Mouse (Mus musculus) C2C12 (cell line): ENCODE measurements around the gene Masp2. TPM values are rescaled to one million over a fixed set of nuclear protein-coding genes. Genes with fewer than 3 reads are reported as not detected.

Experiments
- H3K27me3 ChIP-seq: one replicate; pipeline ENCODE4 v1.6.1; 2011; ENCODE audit not compliant: control insufficient read depth, insufficient read depth, insufficient read length
- H3K36me3 ChIP-seq: one replicate; pipeline ENCODE4 v1.6.1; 2011; ENCODE audit not compliant: control insufficient read depth, insufficient read depth
- H3K4me3 ChIP-seq: one replicate; pipeline ENCODE4 v1.5.1; 2011; ENCODE audit warnings: mild to moderate bottlenecking, control low read depth; ENCODE audit not compliant: poor library complexity, insufficient read depth, severe bottlenecking
- H3K79me2 ChIP-seq: one replicate; pipeline ENCODE4 v1.6.1; 2011; ENCODE audit not compliant: control insufficient read depth, insufficient read depth
- H3K79me3 ChIP-seq: one replicate; pipeline ENCODE4 v1.6.1; 2011; ENCODE audit warnings: low read depth, control low read depth
- H3ac ChIP-seq: one replicate; pipeline ENCODE3; 2011; ENCODE audit warnings: low read depth; ENCODE audit not compliant: control insufficient read depth, insufficient read length
- CEBPB ChIP-seq: IDR thresholded peaks from one replicate; pipeline ENCODE4 v1.6.1; 2011; ENCODE audit warnings: low read depth, mild to moderate bottlenecking, control low read depth, moderate library complexity
- CTCF ChIP-seq: IDR thresholded peaks from one replicate; pipeline ENCODE4 v1.5.1; 2011; ENCODE audit not compliant: control insufficient read depth, insufficient read depth, insufficient read length
- FOSL1 ChIP-seq: IDR thresholded peaks from one replicate; pipeline ENCODE4 v1.8.0; 2011; ENCODE audit warnings: mild to moderate bottlenecking, low read length; ENCODE audit not compliant: poor library complexity, insufficient read depth, severe bottlenecking
- MAX ChIP-seq: IDR thresholded peaks from one replicate; pipeline ENCODE4 v1.6.1; 2011; ENCODE audit warnings: mild to moderate bottlenecking, control low read depth
- MYOD1 ChIP-seq: IDR thresholded peaks from one replicate; pipeline ENCODE4 v1.6.1; 2011; ENCODE audit warnings: low read depth; ENCODE audit not compliant: control insufficient read depth, insufficient read length
- MYOG ChIP-seq: IDR thresholded peaks from one replicate; pipeline ENCODE4 v1.6.1; 2011; ENCODE audit not compliant: control insufficient read depth, insufficient read length; ENCODE audit errors: extremely low read depth
- USF1 ChIP-seq: IDR thresholded peaks from one replicate; pipeline ENCODE4 v1.6.1; 2011; ENCODE audit warnings: low read depth, mild to moderate bottlenecking, control low read depth, moderate library complexity
- long read RNA-seq, 2 experiments: library from polyadenylated mRNA; unstranded; transcript quantifications; one replicate each; pipeline ENCODE4 v2.0.0; 2019 to 2020
- polyA plus RNA-seq: library from polyadenylated mRNA; unstranded; fragments of >200 nt; fragmentation: generic; extraction: Trizol; gene quantifications from one replicate; pipeline ENCODE4 v1.2.1, GENCODE M21; 2012; ENCODE audit warnings: missing spikeins

The Masp2 gene
- 0.36 TPM for polyA plus RNA-seq
- long read RNA-seq, experiment 1, result 0 reads
- long read RNA-seq, experiment 2, result 0 reads

- Histone ChIP-seq H3ac (no peak within 1 kb of the TSS), H3K79me3 (no peaks in the 10 kb centered on the region), H3K79me2 (no peaks in the 10 kb centered on the region), H3K4me3 (no peak within 1 kb of the TSS), H3K27me3 (no peaks in the 10 kb centered on the region), H3K36me3 (peaks cover 16% of the 10 kb centered on the region)
- no peak for TF ChIP-seq USF1
- TF ChIP-seq CEBPB, result no peak
These were observed at the start of gene Masp2 for GRCm38 (mm10) chr4:148602357-148603120. Gene Masp2 (plus strand): TSS chr4:148602554.

DNA sequence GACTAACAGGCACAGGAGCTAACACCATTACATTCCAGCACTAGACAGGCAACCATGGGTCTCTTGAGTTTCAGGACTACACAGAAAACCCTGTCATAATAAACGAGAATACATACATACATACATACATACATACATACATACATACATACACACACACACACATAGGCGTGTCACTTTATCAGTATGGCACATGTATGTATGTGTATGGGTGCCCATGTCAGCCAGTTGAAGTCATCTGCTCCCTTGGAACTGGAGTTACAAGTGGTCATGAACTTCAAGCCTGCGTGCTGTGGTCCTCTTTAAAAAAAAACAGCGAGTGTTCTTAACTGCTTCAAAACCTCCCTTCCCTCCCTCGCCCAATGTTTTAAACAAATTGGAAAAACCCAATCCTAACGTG, 44.6 kb upstream of the Masp2 start:
- no peak for TF ChIP-seq MYOD1
- TF ChIP-seq CEBPB, result no peak
- TF ChIP-seq USF1, result no peak
- TF ChIP-seq CTCF, result no peak
- TF ChIP-seq MYOG, result no peak
- Histone ChIP-seq H3K79me2 (peaks cover 24% of the 10 kb centered on the region), H3K4me3 (peak overlapping the region; percentile 55), H3ac (no peak overlapping the region), H3K27me3 (no peaks in the 10 kb centered on the region), H3K36me3 (peaks cover 34% of the 10 kb centered on the region), H3K79me3 (peaks cover 8% of the 10 kb centered on the region)

DNA sequence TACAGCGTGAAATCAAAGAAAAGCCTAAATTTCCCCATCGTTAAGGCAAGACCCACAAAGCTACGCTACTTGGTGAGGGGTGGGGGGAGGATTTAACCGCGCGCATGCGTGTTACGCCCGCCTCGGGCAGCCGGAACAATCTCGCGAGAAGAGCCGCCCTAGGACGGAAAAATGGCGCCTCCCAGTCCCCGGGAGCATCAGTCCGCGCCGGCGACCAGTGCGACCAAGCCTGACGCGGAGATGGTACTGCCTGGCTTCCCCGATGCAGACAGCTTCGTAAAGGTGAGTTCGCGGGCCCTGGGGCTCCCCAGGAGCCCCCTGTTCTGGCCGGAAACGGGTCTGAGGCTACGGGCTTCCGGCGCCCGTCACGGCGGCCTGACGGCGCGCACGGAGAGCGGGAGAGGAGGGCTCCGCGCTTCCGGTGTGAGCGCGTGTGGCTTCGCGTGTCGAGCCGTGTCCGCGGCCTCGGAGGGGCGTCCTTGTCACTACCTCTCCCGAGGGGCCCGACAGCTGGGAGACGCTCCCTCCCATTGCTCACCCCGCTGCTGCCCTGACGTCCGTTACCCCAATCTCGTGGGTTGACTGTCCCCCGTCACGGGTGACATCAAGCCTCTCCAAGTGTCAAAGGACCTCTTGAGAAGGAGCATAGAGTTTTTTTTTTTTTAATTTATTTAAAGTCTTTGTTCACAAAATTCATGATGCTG, 43.9 kb upstream of the Masp2 start, which contains the start of gene Exosc10:
Exosc10 (plus strand) TSS at position 133 of the 704 bp plus-strand sequence.
- peak within 1 kb of the TSS; percentile 89 for H3ac ChIP-seq
- H3K27me3 ChIP-seq, result no peaks in the 10 kb centered on the region
- H3K4me3 ChIP-seq, result peak within 1 kb of the TSS; percentile 55
- TF ChIP-seq USF1, result no peak
- TF ChIP-seq MAX, result peak; percentile 92
- H3K36me3 ChIP-seq, result peaks cover 35% of the 10 kb centered on the region
- peaks cover 8% of the 10 kb centered on the region for H3K79me3 ChIP-seq
- peaks cover 24% of the 10 kb centered on the region for H3K79me2 ChIP-seq

DNA sequence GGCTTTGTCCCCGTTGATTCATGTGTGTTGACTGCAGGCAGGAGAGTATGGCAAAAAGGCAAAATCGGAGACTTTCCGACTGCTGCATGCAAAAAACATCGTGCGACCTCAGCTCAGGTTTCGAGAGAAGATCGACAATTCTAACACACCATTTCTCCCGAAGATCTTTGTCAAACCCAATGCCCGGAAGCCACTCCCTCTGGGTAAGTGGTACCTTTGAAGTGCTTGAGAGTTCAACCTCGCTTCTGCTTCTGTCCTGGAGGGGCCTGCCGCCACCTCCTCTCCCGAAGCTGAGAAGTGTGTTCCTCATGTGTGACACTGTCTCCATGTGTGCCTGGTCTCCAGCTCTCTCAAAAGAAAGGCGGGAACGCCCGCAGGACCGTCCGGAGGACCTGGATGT, 39.7 kb upstream of the Masp2 start:
- Histone ChIP-seq H3K36me3 (peaks cover 69% of the 10 kb centered on the region), H3K4me3 (no peak overlapping the region), H3K27me3 (no peaks in the 10 kb centered on the region), H3K79me3 (peaks cover 8% of the 10 kb centered on the region), H3K79me2 (peaks cover 24% of the 10 kb centered on the region), H3ac (no peak overlapping the region)
- no peak for TF ChIP-seq USF1
- TF ChIP-seq MYOD1, result no peak
- no peak for TF ChIP-seq CTCF
- no peak for TF ChIP-seq MAX
- TF ChIP-seq MYOG, result no peak
- no peak for TF ChIP-seq CEBPB
- no peak for TF ChIP-seq FOSL1

- no peak for TF ChIP-seq MYOG
- no peak for TF ChIP-seq USF1
- no peak for TF ChIP-seq MAX
- no peak for TF ChIP-seq CEBPB
- TF ChIP-seq MYOD1, result no peak
- TF ChIP-seq CTCF, result no peak
- no peak for TF ChIP-seq FOSL1
These were observed 38.8 kb upstream of the Masp2 start for GRCm38 (mm10) chr4:148563595-148563994.

GRCm38 (mm10) chr4:148570138-148570537, 32.2 kb upstream of the Masp2 start:
- Histone ChIP-seq H3ac (no peak overlapping the region), H3K36me3 (peaks cover 79% of the 10 kb centered on the region), H3K4me3 (no peak overlapping the region), H3K79me2 (no peaks in the 10 kb centered on the region), H3K79me3 (no peaks in the 10 kb centered on the region), H3K27me3 (no peaks in the 10 kb centered on the region)
- TF ChIP-seq FOSL1 (no peak), CEBPB (no peak)

More at GRCm38 (mm10) chr4:148563595-148563994, 38.8 kb upstream of the Masp2 start:
- Histone ChIP-seq H3K79me3 (peaks cover 8% of the 10 kb centered on the region), H3K36me3 (peaks cover 74% of the 10 kb centered on the region), H3K27me3 (no peaks in the 10 kb centered on the region), H3K4me3 (no peak overlapping the region), H3ac (no peak overlapping the region), H3K79me2 (peaks cover 23% of the 10 kb centered on the region)
